Mouse (Mus musculus) retina, postnatal 1 day (tissue): ENCODE measurements around the gene Apol7a.
"Not testable (repeated sequence)": the region's sequence is repeated elsewhere in the genome, so short reads cannot be mapped to it uniquely, and the experiment has no call there.

Experiments used
- DNase-seq: peaks from one replicate; pipeline ENCODE4 v3.0.0-alpha.2; 2012

The Apol7a gene

DNA sequence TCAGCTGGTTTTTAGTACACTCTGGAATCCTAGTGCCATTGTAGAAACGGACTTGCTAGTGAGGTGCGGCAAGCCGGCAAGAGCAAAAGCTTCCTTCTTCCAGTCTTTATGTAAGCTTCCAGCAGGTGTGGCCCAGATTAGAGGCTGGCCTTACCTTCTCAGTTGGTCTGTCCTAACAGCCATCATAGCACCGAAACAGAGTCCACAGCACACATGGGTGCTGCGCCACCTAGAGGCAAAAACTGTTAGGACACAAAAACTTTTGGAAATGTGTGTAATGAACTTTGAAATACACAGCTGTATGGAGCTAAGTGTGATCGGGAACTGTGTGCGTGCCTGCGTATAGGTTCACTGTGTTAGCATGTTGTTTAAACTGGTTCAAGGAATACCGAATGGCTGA lies at the start of gene Apol7a:
TSS of gene Apol7a (minus strand) at position 84 of the 400 bp plus-strand sequence.
- DNase-seq, result peak; percentile 34

DNA sequence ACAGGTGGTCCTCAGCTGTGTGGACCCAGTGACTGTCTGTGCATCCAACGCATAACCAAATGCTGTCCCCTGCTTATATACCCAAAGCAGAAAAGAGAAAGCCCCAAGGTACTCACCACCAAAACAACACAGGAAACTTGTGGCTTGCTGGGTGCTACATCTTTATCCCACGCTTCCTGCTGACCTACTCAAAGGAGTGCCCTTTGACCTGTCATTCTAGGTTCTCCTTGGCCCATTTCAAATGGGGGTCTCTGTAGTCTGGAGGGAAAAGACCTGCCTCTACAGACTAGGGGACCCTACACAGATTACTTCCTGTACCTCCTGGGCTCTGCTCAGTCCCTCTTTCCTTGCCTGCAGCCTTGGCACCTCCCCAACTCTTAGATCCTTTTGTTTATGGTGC lies 48.5 kb upstream of the Apol7a start, which contains the start of gene Apol7b:
TSS of gene Apol7b (minus strand) at position 101 of the 400 bp plus-strand sequence.
- not testable (repeated sequence) for DNase-seq

DNA sequence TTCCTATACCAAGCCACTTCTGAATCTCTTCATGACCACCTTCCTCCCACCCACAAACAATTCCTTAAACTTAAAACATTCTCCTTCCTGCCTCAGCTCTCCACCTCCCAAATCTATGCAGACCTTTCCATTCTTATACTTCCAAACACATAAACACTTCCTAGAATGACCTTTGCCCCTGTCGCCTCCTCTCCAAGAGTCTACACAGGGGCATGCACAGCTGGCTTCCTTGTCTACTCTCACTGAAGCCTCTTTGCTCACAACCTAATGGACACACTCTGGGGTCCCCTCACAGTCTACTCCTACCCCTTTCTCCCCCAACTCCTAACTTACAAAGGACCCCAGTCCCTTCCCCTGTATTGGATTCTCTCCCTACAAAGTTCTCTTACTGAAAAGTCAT lies 46.8 kb upstream of the Apol7a start:
- DNase-seq, result not testable (repeated sequence)

DNA sequence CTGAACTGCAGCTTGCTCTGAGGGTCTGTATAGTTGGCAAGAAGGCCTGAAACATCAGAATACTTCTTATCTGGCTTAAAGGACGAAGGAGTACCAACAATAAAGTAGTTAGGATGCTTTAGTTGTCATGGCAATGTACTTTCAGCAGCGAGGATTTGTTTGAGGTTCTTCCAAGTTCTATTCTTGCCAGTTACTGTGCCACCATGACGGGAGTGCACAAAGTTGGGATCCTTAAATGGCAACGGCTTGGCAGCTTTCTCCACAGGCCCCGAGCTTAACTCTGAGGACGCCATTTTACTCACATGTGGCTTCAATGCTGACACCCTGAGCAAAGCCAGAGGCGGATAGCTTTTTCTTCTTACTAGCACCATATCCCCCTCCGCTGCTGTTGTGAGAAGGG lies 45.8 kb upstream of the Apol7a start:
- not testable (repeated sequence) for DNase-seq

DNA sequence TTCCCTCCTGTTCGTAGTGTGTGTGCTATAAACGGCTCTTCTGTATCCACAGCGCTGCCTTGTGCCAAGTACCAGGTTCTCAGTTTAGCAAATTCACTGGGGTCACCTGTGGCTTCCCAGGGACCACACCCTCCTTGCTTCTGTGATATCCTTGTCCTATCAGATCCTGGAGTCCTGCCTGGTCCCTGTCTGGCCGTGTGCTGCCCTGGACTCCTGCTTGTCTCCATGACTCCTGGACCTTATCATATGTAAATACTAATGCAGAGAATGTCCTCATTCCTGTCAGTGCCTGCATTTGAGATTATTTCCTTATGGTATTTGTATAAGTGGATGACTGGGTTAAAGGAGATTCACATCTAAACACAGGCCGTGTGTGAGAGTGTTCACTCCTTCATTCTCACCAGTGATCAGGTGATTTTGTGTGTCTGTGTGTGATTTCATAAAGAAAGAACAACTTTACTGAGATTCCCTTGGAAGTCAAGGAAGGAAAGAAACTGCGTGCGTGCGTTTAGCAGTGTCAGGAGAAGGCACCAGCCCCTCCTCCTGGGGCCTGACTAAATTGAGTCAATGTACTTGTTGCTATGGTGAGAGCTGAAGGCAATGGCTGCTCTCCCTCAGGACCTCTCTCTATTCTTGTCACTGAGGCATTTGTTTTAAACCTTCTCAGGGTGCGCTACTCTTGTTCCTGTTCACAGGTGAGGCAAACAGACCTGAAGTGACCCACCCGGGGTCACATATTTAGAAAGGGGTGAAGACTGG lies 30.0 kb upstream of the Apol7a start:
- DNase-seq, result not testable (repeated sequence)

DNA sequence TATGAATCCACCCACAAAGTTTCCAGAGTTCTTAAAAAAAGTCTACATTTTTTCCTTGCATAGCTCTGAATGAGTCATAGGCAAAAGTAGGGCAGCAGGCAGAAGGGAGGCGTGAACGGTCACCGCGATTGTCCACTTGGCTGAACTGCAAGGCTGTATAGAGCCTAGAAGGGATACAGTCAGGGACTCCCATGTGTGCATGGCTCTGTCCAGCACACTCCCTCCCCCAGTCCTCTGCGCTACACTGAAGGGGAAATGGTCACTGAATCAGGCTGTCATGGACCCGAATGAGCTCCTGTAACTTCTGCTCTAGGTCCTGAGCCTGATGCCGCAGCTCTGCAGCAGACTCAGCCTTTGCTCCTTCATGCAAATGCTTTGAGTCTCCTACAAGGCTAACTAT lies 24.0 kb upstream of the Apol7a start:
- not testable (repeated sequence) for DNase-seq

DNA sequence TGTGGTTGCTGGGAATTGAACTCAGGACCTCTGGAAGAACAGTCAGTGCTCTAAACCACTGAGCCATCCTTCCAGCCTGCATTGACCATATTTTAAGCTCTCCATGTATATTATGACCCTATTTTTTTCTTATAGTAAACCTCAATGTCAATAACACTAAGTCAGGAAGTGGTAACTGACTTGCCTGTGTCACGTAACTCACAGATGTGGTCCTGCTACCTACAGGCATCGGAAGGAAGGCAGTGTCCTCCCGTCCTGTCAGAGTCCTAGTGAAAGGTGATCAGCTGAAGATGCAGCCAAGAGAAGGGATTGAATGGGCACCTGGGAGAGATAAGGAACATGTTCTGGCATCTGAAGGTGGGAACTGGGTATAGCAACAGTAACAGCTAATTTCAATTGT lies 20.7 kb upstream of the Apol7a start:
- DNase-seq, result not testable (repeated sequence)

DNA sequence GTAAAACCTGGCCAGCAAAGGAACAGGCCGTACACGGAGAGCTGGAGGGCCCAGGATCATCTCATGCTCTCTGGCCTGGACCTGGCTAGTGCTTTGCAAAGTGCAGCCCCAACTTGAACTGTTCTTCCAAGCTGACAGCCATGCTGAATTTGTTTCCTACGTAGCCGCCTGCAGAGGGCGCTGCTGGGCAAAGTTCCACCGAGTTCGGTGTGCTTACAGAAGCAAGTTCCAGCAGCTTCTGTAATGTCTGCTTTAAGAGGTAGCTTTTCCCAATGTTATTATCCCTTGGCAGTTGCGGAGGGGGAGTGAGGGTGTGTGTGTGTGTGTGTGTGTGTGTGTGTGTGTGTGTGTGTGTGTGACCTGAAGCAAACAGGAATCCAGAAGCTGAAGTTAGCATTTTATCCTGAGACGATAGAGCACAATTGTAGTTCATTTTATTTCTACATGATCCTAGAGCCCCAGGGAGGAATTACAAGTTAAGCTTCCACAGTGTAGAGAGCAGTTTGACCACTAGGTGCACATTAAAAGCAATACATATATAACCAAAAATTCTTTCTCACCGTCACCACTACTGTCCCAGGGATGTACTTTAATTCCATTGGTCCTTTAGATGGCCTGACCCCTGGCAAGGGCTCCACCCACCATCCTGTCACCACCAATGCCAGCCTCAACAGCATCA lies 17.9 kb upstream of the Apol7a start:
- not testable (repeated sequence) for DNase-seq

DNA sequence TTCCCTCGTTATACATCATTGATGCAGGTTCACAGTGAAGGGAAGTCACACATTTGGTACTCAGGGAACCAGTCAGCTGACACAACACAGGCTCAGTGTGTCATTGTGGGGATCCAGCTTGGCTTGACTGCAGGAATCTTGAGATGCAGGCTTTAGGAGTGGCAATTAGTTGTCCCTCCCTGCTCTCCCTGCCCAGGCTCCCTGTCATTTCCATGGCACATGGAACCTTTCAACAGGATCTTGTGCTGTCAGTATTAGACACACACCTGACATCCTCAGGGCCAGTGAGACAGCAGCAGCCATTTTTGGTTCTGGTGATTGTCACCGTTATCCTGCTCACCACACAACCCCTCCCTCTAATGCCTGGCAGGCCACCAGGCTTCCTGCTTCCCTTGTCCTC lies 16.7 kb upstream of the Apol7a start:
- not testable (repeated sequence) for DNase-seq

DNA sequence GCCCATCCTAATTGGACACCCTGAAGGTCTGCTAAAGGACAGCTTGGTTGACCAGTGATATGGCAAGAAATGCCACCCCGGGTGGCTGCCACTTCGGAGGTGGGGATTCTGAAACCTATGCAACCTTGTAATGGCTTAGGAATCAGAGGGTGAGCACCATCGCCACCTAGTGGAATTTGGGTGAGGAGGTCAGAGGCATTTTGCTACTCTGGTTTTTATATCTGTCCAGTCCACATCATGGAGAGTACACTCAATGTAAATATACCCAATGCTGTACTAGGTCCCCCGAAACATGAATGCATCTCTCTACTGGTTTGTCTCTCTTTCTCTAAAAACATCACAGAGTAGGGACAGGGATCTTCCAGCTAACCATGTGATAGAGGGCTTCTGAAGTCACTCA lies 13.8 kb upstream of the Apol7a start:
- peak; percentile 28 for DNase-seq

DNA sequence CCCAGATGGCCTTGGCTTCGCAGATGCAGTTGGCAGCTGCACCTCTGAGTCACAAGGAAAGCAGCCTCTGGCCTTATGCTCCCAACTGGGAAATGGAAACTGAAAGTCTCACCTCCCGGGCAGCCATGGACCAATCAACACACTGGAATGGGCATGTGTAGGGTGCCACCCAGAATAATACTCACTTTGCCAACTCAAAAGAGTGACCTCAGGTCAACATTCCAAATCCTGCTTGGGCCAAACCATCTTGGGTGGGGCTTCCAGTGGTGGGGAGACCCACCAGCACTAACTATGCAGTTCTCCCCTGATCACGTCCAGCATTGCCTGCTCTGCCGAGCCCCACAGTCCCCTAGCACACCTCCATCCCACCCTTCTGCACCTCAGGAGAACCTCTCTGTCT lies 12.1 kb upstream of the Apol7a start, which contains the start of gene Apol9a:
TSS of gene Apol9a (minus strand) at position 101 of the 400 bp plus-strand sequence.
- DNase-seq, result not testable (repeated sequence)

DNA sequence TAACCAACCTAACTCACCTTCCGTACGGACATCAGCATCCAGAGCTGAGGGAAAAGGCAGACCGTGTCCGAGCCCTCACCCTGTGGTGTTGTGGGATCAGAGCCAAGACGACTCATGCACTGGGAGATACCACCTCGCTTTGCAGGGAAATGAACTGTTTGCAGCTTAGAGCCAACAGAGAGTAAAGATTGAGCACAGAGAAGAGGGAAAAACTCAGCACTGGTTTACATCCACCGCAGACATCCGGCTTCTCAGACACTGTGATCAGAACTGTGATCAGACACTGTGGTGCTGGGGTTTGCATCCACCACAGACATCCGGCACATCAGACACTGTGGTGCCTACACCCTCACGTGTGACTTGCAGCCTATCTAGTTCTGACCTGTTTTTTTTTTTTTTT lies 7.5 kb upstream of the Apol7a start:
- DNase-seq, result not testable (repeated sequence)

DNA sequence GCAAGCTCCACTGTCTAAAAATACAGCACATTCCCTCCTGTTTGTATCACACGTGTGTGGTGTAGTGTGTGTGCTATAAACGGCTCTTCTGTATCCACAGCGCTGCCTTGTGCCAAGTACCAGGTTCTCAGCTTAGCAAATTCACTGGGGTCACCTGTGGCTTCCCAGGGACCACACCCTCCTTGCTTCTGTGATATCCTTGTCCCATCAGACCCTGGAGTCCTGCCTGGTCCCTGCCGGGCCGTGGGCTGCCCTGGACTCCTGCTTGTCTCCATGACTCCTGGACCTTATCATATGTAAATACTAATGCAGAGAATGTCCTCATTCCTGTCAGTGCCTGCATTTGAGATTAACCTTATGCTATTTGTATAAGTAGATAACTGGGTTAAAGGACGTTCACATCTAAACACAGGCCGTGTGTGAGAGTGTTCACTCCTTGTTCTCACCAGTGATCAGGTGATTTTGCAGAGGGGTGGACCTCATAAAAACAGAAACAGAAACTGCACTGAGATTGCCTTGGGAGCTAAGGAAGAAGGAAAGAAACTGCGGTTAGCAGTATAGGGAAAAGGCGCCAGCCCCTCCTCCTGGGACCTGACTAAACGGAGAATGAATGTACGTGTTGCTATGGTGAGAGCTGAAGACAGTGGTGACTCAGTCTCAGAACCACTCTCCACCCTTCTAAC lies 1.3 kb downstream of the Apol7a start:
- not testable (repeated sequence) for DNase-seq

DNA sequence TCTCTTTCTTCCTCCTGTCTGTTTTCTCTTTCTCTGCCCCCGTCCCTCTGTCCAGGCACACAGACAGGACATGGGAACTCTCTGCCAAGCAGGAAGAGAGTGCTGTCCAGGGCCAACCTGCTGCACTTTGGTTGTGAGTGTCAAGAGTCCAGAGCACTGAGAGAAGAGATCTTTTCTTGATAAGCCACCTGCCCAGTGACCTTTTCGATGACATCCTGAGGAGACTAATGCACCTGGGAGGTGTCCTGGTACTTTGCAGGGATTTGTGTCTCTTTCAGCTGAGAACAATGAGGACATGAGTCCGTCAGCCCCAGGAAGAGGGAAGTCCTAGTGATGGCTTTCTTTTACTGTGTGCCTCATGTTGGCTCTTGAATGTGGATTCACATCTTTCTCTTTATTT lies 5.1 kb downstream of the Apol7a start:
- not testable (repeated sequence) for DNase-seq

DNA sequence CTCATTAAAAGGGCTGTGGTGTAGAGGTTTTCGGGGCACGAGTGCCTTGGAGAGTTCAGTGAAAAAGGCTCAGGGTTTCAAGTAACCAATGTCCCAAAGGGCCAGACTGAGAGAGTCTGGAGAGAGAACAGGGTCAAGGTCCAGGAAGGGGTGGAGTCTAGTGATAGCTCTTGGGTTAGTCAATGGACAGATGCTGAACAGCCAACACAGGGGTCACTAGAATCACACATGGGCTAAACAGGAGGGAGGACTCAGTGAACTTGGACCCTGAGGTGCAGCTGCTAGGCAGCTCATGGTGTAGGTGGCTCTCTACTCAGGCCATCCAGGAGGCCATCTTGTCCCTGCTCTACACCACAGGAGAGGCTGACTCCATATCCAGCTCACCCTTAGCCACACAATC lies 11.4 kb downstream of the Apol7a start:
- DNase-seq, result no peak

DNA sequence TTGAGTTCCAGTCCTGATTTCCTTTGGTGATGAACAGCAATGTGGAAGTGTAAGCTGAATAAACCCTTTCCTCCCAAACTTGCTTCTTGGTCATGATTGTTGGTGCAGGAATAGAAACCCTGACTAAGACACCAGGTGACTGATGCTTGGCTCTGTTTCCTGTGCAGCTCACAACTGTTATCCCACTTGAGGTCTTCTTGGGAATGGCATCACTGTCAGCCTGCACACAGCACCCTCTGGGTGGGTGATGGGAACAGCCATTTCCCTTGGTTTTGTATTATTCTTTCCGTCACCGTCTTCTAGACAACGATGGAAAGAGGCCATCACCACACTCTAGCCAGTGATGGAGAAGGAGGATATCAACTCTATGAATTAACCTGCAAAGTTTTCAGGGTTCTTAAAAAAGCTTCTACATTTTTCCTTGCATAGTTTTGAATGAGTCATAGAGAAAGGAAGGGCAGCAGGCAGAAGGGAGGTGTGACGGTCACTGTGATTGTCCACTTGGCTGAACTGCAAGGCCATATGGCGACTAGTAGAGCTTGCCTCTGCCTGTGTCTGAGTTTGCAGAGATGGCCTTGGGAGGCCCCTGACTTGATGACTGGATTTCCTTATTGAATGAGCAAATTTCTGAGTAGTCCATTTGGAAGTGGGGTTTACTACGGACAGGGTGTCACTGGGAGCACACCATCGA lies 14.4 kb downstream of the Apol7a start:
- no peak for DNase-seq

DNA sequence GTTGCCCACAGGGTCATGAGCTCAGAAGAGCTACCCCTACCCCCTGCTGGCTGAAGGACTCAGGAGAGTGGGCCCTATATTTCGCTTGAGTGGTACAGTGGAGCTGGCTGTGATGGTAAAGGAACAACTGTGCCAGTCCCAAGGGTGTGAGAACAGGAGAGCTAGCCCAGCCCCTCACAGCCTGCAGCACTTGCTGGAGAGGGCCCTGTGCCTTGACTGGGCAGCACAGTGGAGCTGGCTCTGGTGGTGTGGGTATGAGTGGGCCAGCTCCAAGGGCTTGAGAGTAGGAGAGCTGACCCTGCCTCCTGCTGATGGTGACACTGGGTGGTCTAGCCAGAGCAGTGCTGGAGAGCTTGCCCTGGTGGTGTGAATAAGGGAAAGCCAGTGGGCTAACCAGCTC lies 16.0 kb downstream of the Apol7a start:
- no peak for DNase-seq

DNA sequence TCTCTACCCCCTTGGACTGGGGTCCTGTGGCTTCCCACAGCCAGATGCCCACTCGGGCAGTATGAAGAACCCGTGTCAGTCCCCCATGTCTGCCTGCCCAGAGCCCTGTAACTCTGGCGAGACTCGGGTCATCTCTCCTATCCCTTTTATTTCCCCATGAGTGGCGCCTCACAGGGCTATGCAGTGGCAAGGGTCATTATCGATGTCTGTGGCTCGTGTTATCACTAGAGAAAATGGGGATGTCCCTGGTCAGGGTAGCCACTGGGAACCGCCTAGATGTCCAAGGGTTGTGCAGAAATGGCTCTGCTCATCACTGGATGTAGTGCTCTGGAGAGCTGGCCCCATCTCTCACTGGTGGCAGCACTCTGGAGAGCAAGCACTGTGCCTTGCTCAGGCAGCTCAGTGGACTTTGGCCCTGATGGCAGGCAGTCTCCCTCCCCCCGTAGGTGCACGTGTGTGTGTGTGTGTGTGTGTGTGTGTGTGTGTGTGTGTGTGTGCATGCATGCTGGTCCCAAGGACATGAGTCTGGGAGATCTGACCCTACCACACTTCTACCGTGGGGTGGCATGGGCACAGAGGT lies 16.5 kb downstream of the Apol7a start:
- DNase-seq, result no peak

DNA sequence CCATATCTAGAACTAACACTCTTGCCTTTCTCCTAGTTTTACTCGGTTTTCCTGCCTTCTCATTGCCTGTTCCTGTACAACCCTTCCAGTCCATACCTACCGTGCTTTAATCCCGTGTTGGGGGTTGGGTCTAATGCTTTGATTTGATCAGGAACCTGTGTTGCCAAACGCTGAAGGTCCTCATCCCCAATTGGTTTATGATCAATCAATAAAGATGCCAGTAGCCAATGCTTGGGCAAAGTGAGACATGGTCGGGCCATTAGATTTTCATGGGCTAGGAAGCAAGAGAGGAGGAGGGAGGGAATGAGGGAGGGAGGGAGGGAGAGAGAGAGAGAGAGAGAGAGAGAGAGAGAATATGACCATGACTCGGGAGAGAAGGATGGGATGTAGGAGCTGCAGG lies 17.4 kb downstream of the Apol7a start:
- no peak for DNase-seq

DNA sequence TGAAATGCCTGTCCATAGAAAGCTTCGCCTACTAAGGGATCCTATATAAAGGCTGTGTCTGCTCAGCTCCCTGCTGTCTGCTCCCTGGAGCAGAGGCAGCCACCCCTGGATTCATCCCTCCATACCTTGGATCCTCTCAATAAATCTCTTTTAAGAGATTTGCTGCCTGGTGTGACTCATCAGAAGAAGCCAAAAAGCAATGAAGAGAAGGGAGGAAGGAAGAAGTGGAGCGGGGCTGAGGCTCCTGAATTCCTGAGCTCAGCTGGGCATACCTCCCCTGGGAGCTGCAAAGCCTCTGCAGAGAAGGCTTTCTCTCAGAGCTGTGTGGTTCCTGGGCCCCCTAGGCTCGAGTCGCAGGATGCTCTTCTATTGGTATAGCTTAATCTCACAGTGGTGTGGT lies 19.0 kb downstream of the Apol7a start:
- DNase-seq, result no peak

DNA sequence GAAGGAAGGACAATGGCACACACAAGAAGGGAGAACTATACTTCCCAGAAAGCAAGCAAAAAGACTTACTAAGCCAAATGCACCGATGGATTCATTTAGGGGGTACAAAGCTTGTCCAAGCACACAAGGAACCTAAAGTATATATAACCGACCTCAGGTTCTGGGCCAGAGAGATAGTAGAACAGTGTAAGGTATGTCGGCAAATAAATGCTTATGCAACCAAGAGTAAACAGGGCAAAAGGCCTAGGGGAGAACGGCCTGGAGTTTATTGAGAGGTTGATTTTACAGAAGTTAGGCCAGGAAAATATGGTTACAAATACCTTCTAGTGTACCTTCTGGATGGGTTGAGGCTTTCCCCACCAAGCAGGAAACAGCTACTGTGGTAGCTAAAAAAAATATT lies 21.5 kb downstream of the Apol7a start:
- no peak for DNase-seq

DNA sequence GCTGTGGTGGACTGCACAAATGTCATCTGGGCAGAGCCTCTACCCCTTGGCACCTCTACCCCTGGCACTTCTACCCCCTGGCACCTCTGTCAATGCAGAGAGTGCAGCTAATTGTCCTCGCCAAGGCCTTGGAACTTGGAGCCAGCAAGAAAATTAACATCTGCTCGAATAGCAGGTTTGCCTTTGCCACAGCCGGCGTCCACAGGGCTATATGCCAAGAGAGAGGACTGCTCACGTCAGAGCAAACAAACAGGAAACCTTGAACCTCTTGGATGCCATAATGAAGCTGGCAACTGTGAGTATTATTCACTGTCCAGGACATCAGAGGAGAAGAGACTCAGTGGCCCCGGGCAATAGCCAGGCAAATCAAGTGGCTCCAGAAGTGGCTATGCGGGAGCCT lies 22.0 kb downstream of the Apol7a start:
- no peak for DNase-seq

DNA sequence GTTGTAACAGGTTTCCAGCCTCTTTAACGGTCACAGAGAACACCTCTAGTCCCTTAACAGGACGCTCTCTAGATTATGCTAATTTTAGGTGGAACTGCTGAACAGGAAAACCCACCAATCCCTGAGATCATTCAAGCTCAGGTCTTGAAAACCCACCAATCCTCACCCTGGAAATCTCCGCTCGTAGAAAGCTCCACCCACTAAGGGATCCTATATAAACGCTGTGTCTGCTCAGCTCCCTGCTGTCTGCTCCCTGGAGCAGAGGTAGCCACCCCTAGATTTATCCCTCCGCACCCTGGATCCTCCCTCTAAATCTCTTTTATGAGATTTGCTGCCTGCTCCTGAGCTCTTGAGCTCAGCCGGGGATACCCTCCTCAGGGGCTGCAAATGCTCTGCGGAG lies 28.3 kb downstream of the Apol7a start:
- no peak for DNase-seq
